Mouse (Mus musculus) activated CD4-positive, CD25-positive, alpha-beta regulatory T cell, adult 4 months (primary cell): Measurements from ENCODE around the gene 2900011O08Rik. TPM values are rescaled to one million over a fixed set of nuclear protein-coding genes. Genes with fewer than 3 reads are reported as not detected.

Source experiments
- ATAC-seq: one replicate; pipeline ENCODE4 v1.8.0; 2017
- polyA plus RNA-seq, 2 experiments: library from polyadenylated mRNA; unstranded; fragments of 100-300 nt; shearing (Covaris generic); gene quantifications; one replicate each; pipeline ENCODE4 v1.2.1; 2017

The 2900011O08Rik gene
- polyA plus RNA-seq, 2 experiments from 2014 or later = 0.50 TPM; not detected in 1

DNA sequence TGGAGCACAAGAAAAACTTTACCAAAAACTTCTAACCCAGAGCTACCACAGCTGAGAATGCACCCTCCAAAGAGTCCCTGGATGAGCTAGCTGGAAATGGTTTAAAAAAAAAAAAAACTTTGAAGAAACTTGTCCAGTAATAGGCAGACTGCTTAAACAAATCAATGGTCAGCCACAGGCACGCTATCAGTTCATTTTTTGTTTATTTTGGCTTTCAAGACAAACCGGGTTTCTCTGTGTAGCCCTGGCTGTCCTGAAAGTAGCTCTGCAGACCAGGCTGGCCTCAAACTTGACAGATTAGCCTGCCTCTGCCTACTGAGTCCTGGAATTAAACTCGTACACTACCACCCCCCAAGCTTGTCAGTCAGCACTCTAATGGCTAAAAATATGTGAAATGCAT lies 156.9 kb downstream of the 2900011O08Rik start:
- no peak for ATAC-seq

DNA sequence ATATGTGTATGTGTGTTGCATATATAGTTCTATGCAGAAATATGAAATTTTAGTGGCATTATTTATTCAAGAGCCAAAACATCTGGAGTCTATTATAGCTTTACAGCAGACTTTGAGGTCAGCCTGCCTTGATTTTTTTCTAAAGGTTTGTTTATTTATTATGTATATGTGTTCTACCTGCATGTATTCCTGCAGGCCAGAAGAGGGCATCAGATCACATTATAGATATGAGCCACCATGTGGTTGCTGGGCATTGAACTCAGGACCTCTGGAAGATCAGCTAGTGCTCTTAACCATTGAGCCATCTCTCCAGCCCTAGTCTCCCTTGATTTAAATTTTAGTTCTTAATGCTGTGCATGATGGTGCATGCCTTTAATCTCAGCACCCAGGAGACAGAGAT lies 161.3 kb downstream of the 2900011O08Rik start:
- no peak for ATAC-seq

Other genes with a start within 250 kb of the 2900011O08Rik start
- 10 to 100 TPM; 44.8 to 49.4 TPM for gene Rrn3, start 205.9 kb upstream of the 2900011O08Rik start, polyA plus RNA-seq
- 100 to 1,000 TPM; 156 to 160 TPM for gene Ntan1, start 167.8 kb upstream of the 2900011O08Rik start, polyA plus RNA-seq
- 10 to 100 TPM; 18.9 to 20.4 TPM for gene Pdxdc1, start 83.5 kb upstream of the 2900011O08Rik start, polyA plus RNA-seq
- gene Mpv17l, start 83.4 kb upstream of the 2900011O08Rik start, polyA plus RNA-seq = 1 to 10 TPM in 1 of 2 experiments, under 1 TPM in 1; 0.24 to 1.4 TPM
- gene Ifitm7, start 284 bp downstream of the 2900011O08Rik start, polyA plus RNA-seq = not detected
- 10 to 100 TPM; 98.7 to 99.1 TPM for gene Nde1, start 176.7 kb downstream of the 2900011O08Rik start, polyA plus RNA-seq
- 10 to 100 TPM; 29.1 to 33.9 TPM for gene Marf1, start 176.7 kb downstream of the 2900011O08Rik start, polyA plus RNA-seq